Mouse (Mus musculus) lung, adult 2 months (tissue): ENCODE measurements around the gene Gm42906.

Experiments
- CTCF ChIP-seq: fragments of 200-500 bp; IDR thresholded peaks from 2 replicates; pipeline ENCODE4 v1.5.1; 2011; ENCODE audit warnings: mild to moderate bottlenecking, low read length, control low read depth; ENCODE audit not compliant: insufficient read depth
- POLR2A ChIP-seq: fragments of 200-500 bp; IDR thresholded peaks from 2 replicates; pipeline ENCODE4 v1.6.1; 2011; ENCODE audit warnings: low read depth, mild to moderate bottlenecking, control low read depth, low read length, borderline replicate concordance; ENCODE audit errors: extremely low read depth

GRCm38 (mm10) chr5:151061942-151062341 is 366.0 kb downstream of the Gm42906 start:
- TF ChIP-seq POLR2A (no peak), CTCF (no peak)
